20 mouse cellular contexts compared by ENCODE assay signal in the genomic region with DNA sequence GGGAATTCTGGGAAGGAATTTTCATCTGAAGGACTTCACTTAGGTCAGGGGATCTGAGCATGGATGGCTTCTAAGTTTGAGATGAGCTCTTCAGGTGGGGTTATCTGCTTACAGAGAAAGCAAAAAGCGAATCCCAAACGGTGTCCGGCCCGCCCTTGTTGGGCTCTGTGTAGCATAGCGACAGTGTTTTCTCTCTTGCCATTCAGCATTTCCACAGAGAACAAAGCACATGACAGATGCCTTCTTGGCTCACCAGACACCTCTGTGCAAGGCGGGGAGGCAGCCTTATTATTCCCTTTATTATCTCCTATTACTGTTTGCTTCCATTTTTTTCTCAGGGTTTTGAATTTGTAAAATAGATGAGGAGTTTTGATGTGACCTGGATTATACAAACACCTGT.
DNase-seq lines count a peak whose midpoint lies in the region; ATAC-seq and TF ChIP-seq lines count a peak whose summit lies in the region.
"Had no signal": no experiment of that assay in that cellular context is flagged by ENCODE, and none has a peak within 500 bp of the region (broad histone marks: within the 10 kb centered on the region; RNA-seq: fewer than 3 reads in every experiment).

No protein-coding gene starts in this region.

- ATAC-seq in forebrain, embryonic 16.5 days: peak; percentile 85
- ATAC-seq in hindbrain, postnatal 0 days: peak; percentile 70; the same call in 1 of the 2 replicates
- ATAC-seq in neural tube, embryonic 14.5 days (ENCODE audit: low read depth): 0 out of 2 replicates have a peak, but pooled peaks have one; percentile 54
- ATAC-seq: liver, embryonic 12.5 days; Patski had no signal

- no peak for TF ChIP-seq CTCF in hindbrain, postnatal 0 days (IDR thresholded peaks at IDR 0.05; ENCODE audit: low read depth)

- no peaks in the 10 kb centered on the region for H3K36me3 ChIP-seq in heart, embryonic 10.5 days
- no peaks in the 10 kb centered on the region for H3K36me3 ChIP-seq in forebrain, embryonic 16.5 days (ENCODE audit: control insufficient read depth, insufficient read depth)
- no peaks in the 10 kb centered on the region for H3K36me3 ChIP-seq in hindbrain, postnatal 0 days (ENCODE audit: insufficient read depth, low read length)
- H3K36me3 ChIP-seq in neural tube, embryonic 14.5 days (ENCODE audit: control insufficient read depth, insufficient read depth, low read length): no peaks in the 10 kb centered on the region
- H3K36me3 ChIP-seq: embryonic facial prominence, embryonic 15.5 days; heart, embryonic 12.5 days; limb, embryonic 10.5 days; liver, embryonic 12.5 days; lung, embryonic 15.5 days had no signal

- H3K4me3 ChIP-seq in heart, embryonic 10.5 days: no peak overlapping the region
- no peak overlapping the region for H3K4me3 ChIP-seq in forebrain, embryonic 16.5 days (replicated peaks; ENCODE audit: low read length)
- H3K4me3 ChIP-seq in hindbrain, postnatal 0 days (ENCODE audit: low read length): no peak overlapping the region
- no peak overlapping the region for H3K4me3 ChIP-seq in neural tube, embryonic 14.5 days (ENCODE audit: low read depth, low read length)
- H3K4me3 ChIP-seq: embryonic facial prominence, embryonic 15.5 days; heart, embryonic 12.5 days; limb, embryonic 10.5 days; liver, embryonic 12.5 days; lung, embryonic 15.5 days had no signal

- H3K4me1 ChIP-seq in heart, embryonic 10.5 days: no peaks in the 10 kb centered on the region
- H3K4me1 ChIP-seq in forebrain, embryonic 16.5 days (replicated peaks; ENCODE audit: control insufficient read depth, insufficient read depth, low read length): peaks cover 12% of the 10 kb centered on the region
- no peaks in the 10 kb centered on the region for H3K4me1 ChIP-seq in hindbrain, postnatal 0 days (ENCODE audit: insufficient read depth, low read length)
- no peaks in the 10 kb centered on the region for H3K4me1 ChIP-seq in neural tube, embryonic 14.5 days (ENCODE audit: control insufficient read depth, insufficient read depth, low read length)
- H3K4me1 ChIP-seq: embryonic facial prominence, embryonic 15.5 days; heart, embryonic 12.5 days; limb, embryonic 10.5 days; liver, embryonic 12.5 days had no signal

- no peak overlapping the region for H3K9ac ChIP-seq in forebrain, embryonic 16.5 days (replicated peaks; ENCODE audit: low read depth, low read length)
- no peak overlapping the region for H3K9ac ChIP-seq in hindbrain, postnatal 0 days (replicated peaks; ENCODE audit: low read length)
- no peak overlapping the region for H3K9ac ChIP-seq in neural tube, embryonic 14.5 days (replicated peaks; ENCODE audit: low read depth, low read length)
- H3K9ac ChIP-seq: embryonic facial prominence, embryonic 15.5 days; heart, embryonic 12.5 days; liver, embryonic 12.5 days; lung, embryonic 15.5 days had no signal

- peak; percentile 65 for DNase-seq in heart, adult 11 months
- no peak for DNase-seq in heart, embryonic 10.5 days (ENCODE audit: low spot score)
- DNase-seq in hindbrain, postnatal 0 days (ENCODE audit: low spot score): peak; percentile 45
- DNase-seq in right cerebral cortex, postnatal 14 days: no peak
- no peak for DNase-seq in lung, postnatal 10 days
- DNase-seq: cerebellum, adult 11 months; cerebellum, postnatal 36 days; gastrocnemius, postnatal 25 days; heart, postnatal 36 days; kidney, adult 2 months; kidney, postnatal 36 days; spleen, adult 18-20 months had no signal

- WGBS in heart, embryonic 10.5 days: 76% methylated on average over 6 of the region's 6 CpGs
- WGBS in forebrain, embryonic 16.5 days: 22% methylated on average over 6 of the region's 6 CpGs
- WGBS in hindbrain, postnatal 0 days: 17% methylated on average over 6 of the region's 6 CpGs
- 48% methylated on average over 6 of the region's 6 CpGs for WGBS in neural tube, embryonic 14.5 days

- H3K4me2 ChIP-seq in forebrain, embryonic 16.5 days (ENCODE audit: low read length): no peak overlapping the region
- H3K4me2 ChIP-seq in hindbrain, postnatal 0 days (ENCODE audit: low read depth, low read length): no peak overlapping the region
- no peak overlapping the region for H3K4me2 ChIP-seq in neural tube, embryonic 14.5 days (ENCODE audit: low read depth, low read length)
- H3K4me2 ChIP-seq: embryonic facial prominence, embryonic 15.5 days; heart, embryonic 12.5 days; liver, embryonic 12.5 days; lung, embryonic 15.5 days had no signal

- H3K9me3 ChIP-seq in heart, embryonic 10.5 days: no peaks in the 10 kb centered on the region
- H3K9me3 ChIP-seq in forebrain, embryonic 16.5 days (ENCODE audit: control insufficient read depth, low read length): no peaks in the 10 kb centered on the region
- H3K9me3 ChIP-seq in hindbrain, postnatal 0 days (ENCODE audit: low read length): no peaks in the 10 kb centered on the region
- no peaks in the 10 kb centered on the region for H3K9me3 ChIP-seq in neural tube, embryonic 14.5 days (ENCODE audit: control insufficient read depth, low read length)
- H3K9me3 ChIP-seq: embryonic facial prominence, embryonic 15.5 days; heart, embryonic 12.5 days; limb, embryonic 10.5 days; lung, embryonic 15.5 days had no signal

- no peak overlapping the region for H3K27ac ChIP-seq in heart, embryonic 10.5 days
- H3K27ac ChIP-seq in forebrain, embryonic 16.5 days (ENCODE audit: low read length): peak overlapping the region; percentile 1; the same call in 1 of the 2 replicates
- H3K27ac ChIP-seq in hindbrain, postnatal 0 days: no peak overlapping the region
- no peak overlapping the region for H3K27ac ChIP-seq in neural tube, embryonic 14.5 days (ENCODE audit: low read depth, low read length)
- H3K27ac ChIP-seq: embryonic facial prominence, embryonic 15.5 days; limb, embryonic 10.5 days; liver, embryonic 12.5 days; lung, embryonic 15.5 days had no signal

- H3K27me3 ChIP-seq in heart, embryonic 10.5 days (ENCODE audit: insufficient read depth, poor library complexity, severe bottlenecking): no peaks in the 10 kb centered on the region
- no peaks in the 10 kb centered on the region for H3K27me3 ChIP-seq in forebrain, embryonic 16.5 days (replicated peaks; ENCODE audit: control insufficient read depth, insufficient read depth, low read length)
- H3K27me3 ChIP-seq in hindbrain, postnatal 0 days (ENCODE audit: insufficient read depth, low read length): no peaks in the 10 kb centered on the region
- no peaks in the 10 kb centered on the region for H3K27me3 ChIP-seq in neural tube, embryonic 14.5 days (ENCODE audit: control insufficient read depth, insufficient read depth, low read length)
- H3K27me3 ChIP-seq: embryonic facial prominence, embryonic 15.5 days; heart, embryonic 12.5 days; liver, embryonic 12.5 days; lung, embryonic 15.5 days; Patski had no signal

Comparison
In these comparisons a context has a peak if more than half of its experiments do, and no peak if none do; other contexts are left out.
1. DNase-seq: peak in heart, adult 11 months (single experiment) and hindbrain, postnatal 0 days (single experiment); none in heart, embryonic 10.5 days (single experiment), right cerebral cortex, postnatal 14 days (single experiment) and lung, postnatal 10 days (single experiment).
2. Peak in every context shown above with its lines, with median percentiles within 50 percentile points of each other: ATAC-seq.